Mouse (Mus musculus) right cerebral cortex, adult 18-20 months (tissue): ENCODE data around the gene Vmn1r215.
"Not testable (repeated sequence)": the region's sequence is repeated elsewhere in the genome, so short reads cannot be mapped to it uniquely, and the experiment has no call there.

ENCODE experiments used
- DNase-seq: peaks from one replicate; pipeline ENCODE4 v3.0.0; 2022; ENCODE audit warnings: mixed read lengths

Gene Vmn1r215

GRCm38 (mm10) chr13:23067725-23068124 is at the start of gene Vmn1r215:
Gene Vmn1r215, plus strand, starts transcription at chr13:23068025.
- no peak for DNase-seq

DNA sequence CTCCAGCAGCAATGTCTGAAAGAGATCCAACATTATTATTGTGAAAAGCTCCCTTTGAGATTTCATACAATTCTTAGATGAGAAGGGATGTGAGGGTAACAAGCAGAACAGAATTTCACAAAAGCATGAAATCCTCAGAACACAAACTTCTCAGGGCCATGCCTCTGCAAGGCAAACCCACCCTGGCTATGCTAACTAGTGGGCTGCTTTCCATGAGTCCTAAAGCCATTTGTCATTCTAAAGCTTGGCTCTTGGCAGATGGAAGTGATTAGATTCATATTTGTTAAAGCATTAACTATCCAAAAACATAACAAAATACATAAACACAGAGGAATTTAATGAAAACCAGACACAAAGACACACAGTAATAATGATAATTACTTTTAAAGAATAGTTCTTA is 49.7 kb upstream of the Vmn1r215 start:
- no peak for DNase-seq

GRCm38 (mm10) chr13:23024812-23025211 is 43.0 kb upstream of the Vmn1r215 start:
- no peak for DNase-seq

DNA sequence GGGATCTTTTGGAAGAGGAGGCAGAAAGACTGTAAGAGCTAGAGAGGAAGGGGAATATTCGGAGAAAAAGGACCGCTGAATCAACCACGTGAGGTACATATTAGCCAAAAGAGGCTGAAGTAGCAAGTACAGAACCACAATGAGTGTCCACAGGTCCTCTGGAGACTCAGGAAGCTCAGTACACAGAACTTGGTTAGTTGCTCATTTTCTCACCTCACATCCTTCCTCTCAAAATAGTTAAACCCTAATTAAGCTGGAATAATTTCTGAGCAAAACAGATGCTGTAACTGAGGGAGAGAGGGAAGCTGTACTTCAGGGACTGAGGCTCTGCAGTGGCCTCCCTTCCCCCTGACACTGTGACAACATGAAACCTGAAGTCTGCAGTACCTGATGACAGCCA is 37.7 kb upstream of the Vmn1r215 start, which contains the start of gene Vmn1r214:
TSS of gene Vmn1r214 (plus strand) at position 301 of the 400 bp plus-strand sequence.
- no peak for DNase-seq

- DNase-seq = no peak
These were observed 10.0 kb upstream of the Vmn1r215 start for GRCm38 (mm10) chr13:23057778-23058177.

GRCm38 (mm10) chr13:23069312-23069711 is 1.5 kb downstream of the Vmn1r215 start:
- no peak for DNase-seq

DNA sequence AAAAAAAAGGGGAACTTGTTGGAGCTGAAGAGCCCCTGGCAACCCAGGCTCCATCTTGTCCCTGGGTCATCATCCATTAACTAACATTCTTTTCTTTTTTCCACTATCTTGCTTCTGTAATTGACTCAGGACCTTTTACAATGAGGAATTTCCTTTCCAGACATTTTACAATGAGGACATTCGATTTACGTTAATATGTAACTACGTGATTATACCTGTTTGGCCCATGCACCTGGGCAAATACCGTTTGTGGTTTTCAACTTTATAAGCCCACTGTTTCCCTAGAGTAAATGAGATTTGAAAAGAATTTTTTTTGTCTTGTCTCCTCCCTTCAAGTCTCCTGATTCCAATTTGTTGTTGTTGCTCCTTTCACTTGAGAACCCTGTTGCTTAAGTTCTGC is 26.6 kb downstream of the Vmn1r215 start:
- DNase-seq = no peak

- not testable (repeated sequence) for DNase-seq
These were observed 50.3 kb downstream of the Vmn1r215 start, which contains the start of gene Vmn1r217 for GRCm38 (mm10) chr13:23118126-23118525. Gene Vmn1r217, minus strand, starts transcription at chr13:23118226.

GRCm38 (mm10) chr13:23120611-23121010 is 52.8 kb downstream of the Vmn1r215 start:
- DNase-seq = no peak
